Mouse (Mus musculus) thymus, adult 2 months (tissue): Measurements from ENCODE around the gene Mynn. TPM values are rescaled to one million over a fixed set of nuclear protein-coding genes. Genes with fewer than 3 reads are reported as not detected.

Experiments used
- DNase-seq: peaks from one replicate; pipeline ENCODE4 v3.0.0; 2021
- H3K27ac ChIP-seq: fragments of 200-500 bp; 2 replicates; pipeline ENCODE4 v1.5.1; 2012; ENCODE audit warnings: low read length, control low read depth; ENCODE audit not compliant: control insufficient read depth, insufficient read depth
- H3K27me3 ChIP-seq: fragments of 200-500 bp; 2 replicates; pipeline ENCODE4 v1.6.1; 2012; ENCODE audit warnings: mild to moderate bottlenecking, low read length, moderate library complexity, mixed read lengths; ENCODE audit not compliant: control insufficient read depth, insufficient read depth
- H3K36me3 ChIP-seq: fragments of 200-500 bp; 2 replicates; pipeline ENCODE4 v1.6.1; 2012; ENCODE audit warnings: mild to moderate bottlenecking, low read length, moderate library complexity; ENCODE audit not compliant: control insufficient read depth, insufficient read depth
- H3K4me1 ChIP-seq: fragments of 200-500 bp; replicated peaks from 2 replicates; pipeline ENCODE4 v1.6.1; 2012; ENCODE audit warnings: low read length; ENCODE audit not compliant: control insufficient read depth, insufficient read depth
- H3K4me3 ChIP-seq: fragments of 200-500 bp; 2 replicates; pipeline ENCODE4 v1.5.1; 2012; ENCODE audit warnings: mild to moderate bottlenecking, low read length, control low read depth, moderate library complexity; ENCODE audit not compliant: control insufficient read depth, insufficient read depth
- CTCF ChIP-seq: fragments of 200-500 bp; IDR thresholded peaks from 2 replicates; pipeline ENCODE4 v1.5.1; 2012; ENCODE audit warnings: mild to moderate bottlenecking, control low read depth, low read length, moderate library complexity, borderline replicate concordance; ENCODE audit not compliant: control insufficient read depth, poor library complexity, insufficient read depth; ENCODE audit errors: extremely low read depth
- POLR2A ChIP-seq: fragments of 200-500 bp; IDR thresholded peaks from 2 replicates; pipeline ENCODE4 v1.6.1; 2012; ENCODE audit warnings: mild to moderate bottlenecking, low read length, control low read depth, moderate library complexity; ENCODE audit not compliant: control insufficient read depth, poor library complexity, insufficient read depth; ENCODE audit errors: extremely low read depth
- WGBS: fragments of 180-500 bp; shearing (Covaris S2); methylation state at CpG from one replicate; pipeline ENCODE4 v1.1.7; 2018; 5-methylcytosine and 5-hydroxymethylcytosine counted together
- polyA plus RNA-seq: library from polyadenylated mRNA; depleted of rRNA; stranded (reverse); fragments of >200 nt; gene quantifications from 2 replicates; pipeline ENCODE4 v1.2.3, GENCODE M21; 2012

Mynn gene
- polyA plus RNA-seq, 1 experiment: 14.0 TPM

GRCm38 (mm10) chr3:30601175-30601574 lies 690 bp upstream of the Mynn start:
- H3K27ac ChIP-seq: no peak overlapping the region; the same call in 1 of the 2 replicates
- peak; percentile 89 for DNase-seq
- TF ChIP-seq CTCF (no peak), POLR2A (no peak)
- no peak overlapping the region for H3K4me3 ChIP-seq
- no peaks in the 10 kb centered on the region for H3K36me3 ChIP-seq
- H3K4me1 ChIP-seq: peaks cover 11% of the 10 kb centered on the region
- H3K27me3 ChIP-seq: no peaks in the 10 kb centered on the region; the same call in 1 of the 2 replicates
- WGBS: under 1% methylated on average over 17 of the region's 17 CpGs

GRCm38 (mm10) chr3:30601610-30602064 lies 228 bp upstream of the Mynn start:
- under 1% methylated on average over 13 of the region's 13 CpGs for WGBS
- TF ChIP-seq POLR2A: no peak
- no peak for TF ChIP-seq CTCF
- Histone ChIP-seq H3K4me3 (peak overlapping the region; percentile 81), H3K36me3 (no peaks in the 10 kb centered on the region), H3K27me3 (no peaks in the 10 kb centered on the region), H3K27ac (peak overlapping the region; percentile 82), H3K4me1 (peaks cover 11% of the 10 kb centered on the region)
- no peak for DNase-seq

GRCm38 (mm10) chr3:30602740-30603098 lies 854 bp downstream of the Mynn start:
- TF ChIP-seq POLR2A (no peak), CTCF (no peak)
- under 1% methylated on average over 27 of the region's 27 CpGs for WGBS
- H3K27ac ChIP-seq: peak overlapping the region; percentile 82
- H3K4me3 ChIP-seq: peak overlapping the region; percentile 81
- peaks cover 7% of the 10 kb centered on the region for H3K36me3 ChIP-seq
- no peak for DNase-seq
- H3K27me3 ChIP-seq: no peaks in the 10 kb centered on the region
- H3K4me1 ChIP-seq: peaks cover 11% of the 10 kb centered on the region

GRCm38 (mm10) chr3:30603256-30603655 lies 1.4 kb downstream of the Mynn start:
- peaks cover 9% of the 10 kb centered on the region for H3K36me3 ChIP-seq
- H3K27ac ChIP-seq: no peak overlapping the region
- peaks cover 11% of the 10 kb centered on the region for H3K4me1 ChIP-seq
- TF ChIP-seq POLR2A (no peak), CTCF (no peak)
- H3K27me3 ChIP-seq: no peaks in the 10 kb centered on the region
- H3K4me3 ChIP-seq: no peak overlapping the region
- 62% methylated on average over 10 of the region's 10 CpGs for WGBS
- DNase-seq: no peak

GRCm38 (mm10) chr3:30608999-30609398 lies 7.1 kb downstream of the Mynn start:
- H3K27ac ChIP-seq: no peak overlapping the region
- H3K4me1 ChIP-seq: peaks cover 4% of the 10 kb centered on the region
- DNase-seq: no peak
- 95% methylated on average over 3 of the region's 3 CpGs for WGBS
- TF ChIP-seq CTCF (no peak), POLR2A (no peak)
- no peak overlapping the region for H3K4me3 ChIP-seq
- H3K36me3 ChIP-seq: peaks cover 41% of the 10 kb centered on the region
- no peaks in the 10 kb centered on the region for H3K27me3 ChIP-seq

GRCm38 (mm10) chr3:30610930-30611329 lies 9.1 kb downstream of the Mynn start:
- Histone ChIP-seq H3K4me1 (peaks cover 4% of the 10 kb centered on the region), H3K27me3 (no peaks in the 10 kb centered on the region), H3K4me3 (no peak overlapping the region), H3K36me3 (peaks cover 53% of the 10 kb centered on the region), H3K27ac (no peak overlapping the region)
- 54% methylated on average over 4 of the region's 4 CpGs for WGBS
- TF ChIP-seq POLR2A (no peak), CTCF (no peak)
- peak; percentile 32 for DNase-seq

GRCm38 (mm10) chr3:30620132-30620531 lies 18.3 kb downstream of the Mynn start:
- DNase-seq: no peak
- peaks cover 26% of the 10 kb centered on the region for H3K36me3 ChIP-seq
- no peaks in the 10 kb centered on the region for H3K4me1 ChIP-seq
- no peaks in the 10 kb centered on the region for H3K27me3 ChIP-seq
- WGBS: 57% methylated on average over 8 of the region's 8 CpGs
- H3K4me3 ChIP-seq: no peak overlapping the region
- no peak for TF ChIP-seq POLR2A
- no peak for TF ChIP-seq CTCF
- no peak overlapping the region for H3K27ac ChIP-seq
